Mouse (Mus musculus): ENCODE measurements at regions not wholly inside any gene's neighbourhood (a gene's known extent, or its start where the extent isn't known, plus 50 kb on each side); places are given as distances from the start of the nearest gene placed in this dataset.
"Not testable (repeated sequence)": the region's sequence is repeated elsewhere in the genome, so short reads cannot be mapped to it uniquely, and the experiment has no call there.

GRCm38 (mm10) chr8:34274796-34275195, 163.3 kb upstream of the Gm10131 start:
- not testable (repeated sequence) for TF ChIP-seq CTCF, POLR2A (IDR thresholded peaks at IDR 0.05; ENCODE audit: insufficient read depth, low read depth, low read length)
